Mouse (Mus musculus) midbrain, embryonic 16.5 days (tissue): ENCODE results near the gene Pik3r4. TPM values are rescaled to one million over a fixed set of nuclear protein-coding genes. Genes with fewer than 3 reads are reported as not detected.

Experiments used
- ATAC-seq: fragments of 200-750 bp; cut with Nextera tagmentation; 2 replicates; pipeline ENCODE4 v1.8.0; 2017; ENCODE audit warnings: moderate TSS enrichment
- H3K27ac ChIP-seq: fragments of 300-500 bp; sonication (generic); 2 replicates; pipeline ENCODE4 v1.5.1; 2014; ENCODE audit warnings: mild to moderate bottlenecking, low read length, mixed read lengths
- H3K27me3 ChIP-seq: fragments of 300-500 bp; sonication (generic); 2 replicates; pipeline ENCODE4 v1.6.1; 2014; ENCODE audit warnings: low read depth, low read length, mixed read lengths; ENCODE audit not compliant: control insufficient read depth, insufficient read depth
- H3K36me3 ChIP-seq: fragments of 300-500 bp; sonication (generic); 2 replicates; pipeline ENCODE4 v1.6.1; 2014; ENCODE audit warnings: mild to moderate bottlenecking, low read length, moderate library complexity, mixed read lengths; ENCODE audit not compliant: control insufficient read depth, insufficient read depth
- H3K4me1 ChIP-seq: fragments of 300-500 bp; sonication (generic); 2 replicates; pipeline ENCODE4 v1.6.1; 2014; ENCODE audit warnings: mild to moderate bottlenecking, low read length, mixed read lengths; ENCODE audit not compliant: control insufficient read depth, insufficient read depth
- H3K4me2 ChIP-seq: fragments of 300-500 bp; sonication (generic); 2 replicates; pipeline ENCODE4 v1.6.1; 2014; ENCODE audit warnings: mild to moderate bottlenecking, low read length, mixed read lengths
- H3K4me3 ChIP-seq: fragments of 300-500 bp; sonication (generic); 2 replicates; pipeline ENCODE4 v1.5.1; 2014; ENCODE audit warnings: low read depth, mild to moderate bottlenecking, low read length, moderate library complexity, mixed read lengths
- H3K9ac ChIP-seq: fragments of 300-500 bp; sonication (generic); 2 replicates; pipeline ENCODE4 v1.6.1; 2014; ENCODE audit warnings: low read depth, low read length, mixed read lengths
- H3K9me3 ChIP-seq: fragments of 300-500 bp; sonication (generic); replicated peaks from 2 replicates; pipeline ENCODE4 v1.6.1; 2014; ENCODE audit warnings: mild to moderate bottlenecking, low read length, mixed read lengths; ENCODE audit not compliant: control insufficient read depth, poor library complexity, severe bottlenecking
- WGBS: fragments of 180-500 bp; shearing (Covaris S2); extraction: QIAGEN DNeasy Blood & Tissue Kit; methylation state at CpG from one replicate; pipeline ENCODE4 v1.1.7; 2014; 5-methylcytosine and 5-hydroxymethylcytosine counted together
- polyA plus RNA-seq: library from polyadenylated mRNA; unstranded; fragments of >200 nt; fragmentation: Nextera tagmentation; extraction: Ambion mirVana; gene quantifications from 2 replicates; pipeline ENCODE4 v1.2.1, GENCODE M21; 2015

Gene Pik3r4
- polyA plus RNA-seq, 1 experiment from 2014 or later: 19.8 TPM

DNA sequence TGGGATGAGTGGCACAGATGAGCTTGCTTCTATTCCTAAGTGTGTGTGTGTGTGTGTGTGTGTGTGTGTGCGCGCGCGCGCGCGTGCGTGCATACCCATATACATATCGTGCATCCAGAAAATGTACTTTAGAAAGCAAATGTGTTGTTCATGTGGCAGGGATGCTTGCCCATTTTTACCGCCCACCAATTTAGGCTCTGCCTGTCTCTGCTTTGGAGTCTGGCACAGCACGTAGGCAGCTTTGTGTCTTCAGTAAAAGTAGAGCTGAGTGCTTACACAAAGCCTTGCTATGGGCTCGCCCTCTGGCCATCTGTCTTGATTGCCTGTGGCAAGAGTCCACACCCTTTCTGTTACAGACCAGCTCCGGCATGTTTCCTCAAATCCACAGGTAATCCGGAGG is 49.7 kb downstream of the Pik3r4 start:
- no peak for ATAC-seq
- H3K27ac ChIP-seq: peak overlapping the region; percentile 72
- 92% methylated on average over 14 of the region's 14 CpGs for WGBS

GRCm38 (mm10) chr9:105693056-105693455 is 50.3 kb downstream of the Pik3r4 start:
- no peak overlapping the region for H3K4me3 ChIP-seq
- no peak overlapping the region for H3K9ac ChIP-seq
- 0 out of 2 replicates have a peak, but pooled peaks have one; percentile 19 for ATAC-seq
- H3K4me2 ChIP-seq: no peak overlapping the region
- H3K9me3 ChIP-seq: no peaks in the 10 kb centered on the region
- no peaks in the 10 kb centered on the region for H3K36me3 ChIP-seq
- 48% methylated on average over 9 of the region's 9 CpGs for WGBS
- no peaks in the 10 kb centered on the region for H3K27me3 ChIP-seq
- H3K4me1 ChIP-seq: peaks cover 4% of the 10 kb centered on the region
- H3K27ac ChIP-seq: peak overlapping the region; percentile 72

More for the DNA sequence above, 49.7 kb downstream of the Pik3r4 start:
- no peaks in the 10 kb centered on the region for H3K27me3 ChIP-seq
- no peak overlapping the region for H3K4me2 ChIP-seq
- H3K36me3 ChIP-seq: peaks cover 1% of the 10 kb centered on the region; the same call in 1 of the 2 replicates
- no peak overlapping the region for H3K4me3 ChIP-seq
- peaks cover 4% of the 10 kb centered on the region for H3K4me1 ChIP-seq
- no peak overlapping the region for H3K9ac ChIP-seq
- H3K9me3 ChIP-seq: no peaks in the 10 kb centered on the region

DNA sequence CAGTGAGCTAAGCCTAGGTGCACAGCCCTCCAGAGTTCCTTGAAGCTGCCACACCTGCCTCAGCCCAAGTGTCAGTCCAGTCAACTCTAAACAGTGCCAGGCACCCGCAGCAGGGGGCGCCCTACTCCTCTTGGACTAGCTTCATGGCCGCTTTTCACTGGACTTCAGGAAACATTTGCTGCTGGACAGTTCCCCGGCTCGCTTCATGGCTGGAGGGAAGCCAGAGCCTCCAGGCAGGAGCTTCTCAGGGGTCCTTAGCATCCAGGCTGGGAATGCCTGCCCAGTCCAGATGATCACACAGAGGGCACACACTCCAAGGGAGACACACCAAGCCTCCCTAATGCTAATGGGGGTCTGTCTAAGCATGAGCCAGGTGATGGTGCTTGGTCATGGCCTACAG is 51.1 kb downstream of the Pik3r4 start:
- ATAC-seq: no peak
- Histone ChIP-seq H3K27me3 (no peaks in the 10 kb centered on the region), H3K9me3 (no peaks in the 10 kb centered on the region), H3K9ac (no peak overlapping the region), H3K4me1 (peaks cover 6% of the 10 kb centered on the region), H3K4me2 (no peak overlapping the region), H3K27ac (peak overlapping the region; percentile 72), H3K4me3 (no peak overlapping the region), H3K36me3 (no peaks in the 10 kb centered on the region)
- 7% methylated on average over 5 of the region's 5 CpGs for WGBS

DNA sequence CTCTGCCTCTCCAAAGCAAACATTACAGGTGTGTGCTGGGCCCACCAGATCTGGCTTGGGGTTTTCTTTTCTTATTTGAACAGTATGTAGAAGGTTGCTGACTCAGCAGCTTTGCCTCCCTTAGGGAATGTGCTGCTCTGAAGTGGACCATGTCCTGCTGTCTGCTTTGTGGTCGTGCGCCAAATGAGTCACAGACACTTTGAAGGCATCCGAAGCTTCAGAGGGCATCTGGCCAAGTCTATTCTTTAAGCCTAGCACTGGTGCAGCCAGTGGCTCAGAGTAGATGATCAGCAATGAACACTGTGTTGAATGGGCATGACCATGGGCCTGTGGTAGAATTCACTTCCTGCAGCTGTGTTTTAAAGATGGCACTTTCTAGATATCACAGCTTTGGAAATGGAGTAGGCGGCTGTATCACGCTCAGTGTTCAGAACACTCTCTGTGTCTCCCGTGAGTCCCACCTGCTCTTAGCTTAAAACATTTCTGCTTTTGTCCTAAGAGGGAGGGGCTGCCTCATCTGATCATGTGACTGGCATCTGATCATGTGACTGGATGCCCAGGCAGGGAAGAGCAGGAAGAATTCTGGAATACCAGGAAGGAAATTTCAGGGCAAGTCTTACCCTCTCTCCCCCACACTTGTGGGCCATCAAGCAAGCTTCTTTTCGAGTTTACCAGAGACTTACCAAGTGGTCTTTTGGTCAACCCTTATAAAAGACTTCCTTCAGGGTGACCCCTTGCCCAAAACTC is 54.2 kb downstream of the Pik3r4 start:
- no peaks in the 10 kb centered on the region for H3K9me3 ChIP-seq
- peaks cover 6% of the 10 kb centered on the region for H3K4me1 ChIP-seq
- H3K27me3 ChIP-seq: no peaks in the 10 kb centered on the region
- no peak overlapping the region for H3K4me2 ChIP-seq
- H3K36me3 ChIP-seq: no peaks in the 10 kb centered on the region
- H3K4me3 ChIP-seq: no peak overlapping the region
- 86% methylated on average over 7 of the region's 7 CpGs for WGBS
- H3K9ac ChIP-seq: no peak overlapping the region
- no peak overlapping the region for H3K27ac ChIP-seq
- ATAC-seq: no peak

GRCm38 (mm10) chr9:105697764-105698396 is 55.1 kb downstream of the Pik3r4 start:
- Histone ChIP-seq H3K9ac (no peak overlapping the region), H3K27me3 (no peaks in the 10 kb centered on the region), H3K36me3 (no peaks in the 10 kb centered on the region), H3K4me3 (no peak overlapping the region), H3K4me2 (no peak overlapping the region), H3K4me1 (peaks cover 6% of the 10 kb centered on the region), H3K27ac (no peak overlapping the region), H3K9me3 (no peaks in the 10 kb centered on the region)
- ATAC-seq: no peak
- 75% methylated on average over 9 of the region's 9 CpGs for WGBS

DNA sequence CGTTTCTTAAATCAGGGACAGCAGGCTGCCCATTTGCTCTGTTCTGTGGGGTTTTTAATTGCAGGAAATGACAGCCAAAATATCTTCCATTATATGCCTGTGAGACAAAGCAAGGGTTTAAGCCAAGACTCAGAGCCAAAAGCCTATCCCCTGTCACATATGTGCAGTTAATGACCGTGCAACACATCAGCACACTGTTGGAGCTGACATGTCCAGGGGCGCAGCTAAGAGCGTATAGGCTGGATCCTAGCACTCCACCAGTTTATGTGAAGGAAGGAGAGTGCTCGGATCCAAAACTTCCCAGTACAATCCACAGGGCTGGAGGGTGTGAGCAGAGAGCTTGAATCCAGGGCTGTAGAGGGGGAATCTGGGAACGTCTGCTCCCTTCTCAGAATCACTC is 57.9 kb downstream of the Pik3r4 start:
- Histone ChIP-seq H3K4me2 (no peak overlapping the region), H3K9me3 (no peaks in the 10 kb centered on the region), H3K4me3 (no peak overlapping the region), H3K27ac (no peak overlapping the region), H3K9ac (no peak overlapping the region), H3K27me3 (no peaks in the 10 kb centered on the region), H3K36me3 (no peaks in the 10 kb centered on the region), H3K4me1 (0 out of 2 replicates have a peak, but pooled peaks cover 2% of the 10 kb centered on the region)
- ATAC-seq: no peak
- 74% methylated on average over 6 of the region's 6 CpGs for WGBS

DNA sequence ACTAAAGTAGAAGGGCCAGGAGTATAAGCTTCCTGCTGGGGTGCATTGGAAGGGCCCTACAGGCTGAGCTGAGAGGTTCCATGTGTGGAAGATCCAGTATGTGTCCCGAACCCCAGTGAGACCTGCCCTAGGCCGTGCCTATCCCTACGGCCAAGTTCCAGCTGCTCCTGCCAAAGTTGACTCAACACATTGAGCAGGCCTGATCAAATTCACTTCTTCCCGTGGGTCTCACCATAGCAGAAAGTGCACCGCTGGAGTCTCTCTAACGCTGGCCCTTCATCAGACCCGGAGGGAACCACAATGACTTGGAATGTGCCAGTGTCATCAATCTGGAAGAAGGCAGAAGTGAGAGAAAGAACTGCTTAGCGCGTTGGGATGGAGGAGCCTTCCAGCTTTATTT is 59.2 kb downstream of the Pik3r4 start:
- ATAC-seq: no peak
- no peak overlapping the region for H3K4me2 ChIP-seq
- H3K27me3 ChIP-seq: no peaks in the 10 kb centered on the region
- 78% methylated on average over 9 of the region's 9 CpGs for WGBS
- no peak overlapping the region for H3K9ac ChIP-seq
- H3K4me1 ChIP-seq: 0 out of 2 replicates have a peak, but pooled peaks cover 2% of the 10 kb centered on the region
- no peak overlapping the region for H3K27ac ChIP-seq
- H3K9me3 ChIP-seq: no peaks in the 10 kb centered on the region
- H3K36me3 ChIP-seq: no peaks in the 10 kb centered on the region
- H3K4me3 ChIP-seq: no peak overlapping the region

DNA sequence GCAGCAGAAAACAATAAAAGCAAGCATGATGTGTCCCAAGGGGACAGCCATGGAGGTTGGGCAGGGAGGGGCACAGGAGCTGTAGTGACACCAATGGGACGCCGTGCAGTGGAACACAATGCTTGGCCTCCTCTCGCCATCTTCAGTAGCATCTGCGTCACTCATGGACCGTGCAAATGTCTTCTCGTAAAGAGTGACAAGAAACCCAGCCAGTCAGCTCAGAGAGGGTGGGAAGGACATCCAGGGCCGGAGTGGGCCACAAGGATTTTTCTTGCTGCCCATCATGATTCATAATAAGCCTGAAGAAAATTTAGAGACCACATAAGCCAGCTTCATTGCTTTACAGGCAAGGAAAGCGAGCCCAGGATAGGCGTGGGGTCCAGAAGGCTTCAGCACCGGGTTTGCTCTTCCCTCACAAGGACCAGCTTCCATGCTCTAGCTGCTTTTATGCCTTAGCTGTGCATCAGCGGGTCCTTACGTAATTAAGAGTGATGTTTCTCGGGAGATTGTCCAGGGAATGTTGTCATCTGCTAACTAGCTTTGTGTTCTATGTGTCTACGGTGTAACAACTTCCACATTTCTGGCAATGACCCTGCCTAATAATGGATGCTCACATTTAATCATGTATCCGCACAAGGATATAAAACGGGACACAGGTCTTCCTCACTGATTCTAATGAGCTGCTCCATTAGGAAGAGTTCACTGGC is 61.6 kb downstream of the Pik3r4 start:
- H3K4me2 ChIP-seq: no peak overlapping the region
- WGBS: 81% methylated on average over 16 of the region's 16 CpGs

GRCm38 (mm10) chr9:105705011-105705410 is 62.2 kb downstream of the Pik3r4 start:
- Histone ChIP-seq H3K4me3 (no peak overlapping the region), H3K36me3 (no peaks in the 10 kb centered on the region), H3K27ac (no peak overlapping the region), H3K9me3 (no peaks in the 10 kb centered on the region), H3K4me2 (no peak overlapping the region), H3K27me3 (no peaks in the 10 kb centered on the region), H3K9ac (no peak overlapping the region), H3K4me1 (no peaks in the 10 kb centered on the region)
- ATAC-seq: no peak
- 100% methylated on average over 1 of the region's 1 CpGs for WGBS

More for the DNA sequence above, 61.6 kb downstream of the Pik3r4 start:
- no peak for ATAC-seq
- no peaks in the 10 kb centered on the region for H3K4me1 ChIP-seq
- no peak overlapping the region for H3K4me3 ChIP-seq
- no peaks in the 10 kb centered on the region for H3K36me3 ChIP-seq
- no peaks in the 10 kb centered on the region for H3K9me3 ChIP-seq
- H3K27me3 ChIP-seq: no peaks in the 10 kb centered on the region
- no peak overlapping the region for H3K9ac ChIP-seq
- no peak overlapping the region for H3K27ac ChIP-seq
